Mouse (Mus musculus) liver, postnatal 0 days (tissue): ENCODE results near the gene Fbxo24. TPM values are rescaled to one million over a fixed set of nuclear protein-coding genes. Genes with fewer than 3 reads are reported as not detected.

Experiments used
- ATAC-seq: fragments of 200-750 bp; cut with Nextera tagmentation; 2 replicates; pipeline ENCODE4 v1.8.0; 2017; ENCODE audit warnings: mild to moderate bottlenecking, moderate library complexity
- DNase-seq: peaks from one replicate; pipeline ENCODE4 v3.0.0-alpha.2; 2016
- H3K27ac ChIP-seq: fragments of 300-500 bp; sonication (generic); 2 replicates; pipeline ENCODE4 v1.5.1; 2014; ENCODE audit warnings: antibody characterized with exemption, moderate library complexity, mild to moderate bottlenecking, low read depth
- H3K27me3 ChIP-seq: fragments of 300-500 bp; sonication (generic); 2 replicates; pipeline ENCODE4 v1.6.1; 2014; ENCODE audit warnings: low read length, control low read depth, mixed read lengths; ENCODE audit not compliant: insufficient read depth
- H3K36me3 ChIP-seq: fragments of 300-500 bp; sonication (generic); replicated peaks from 2 replicates; pipeline ENCODE4 v1.6.1; 2014; ENCODE audit warnings: mild to moderate bottlenecking, control low read depth, low read length, moderate library complexity, mixed read lengths; ENCODE audit not compliant: insufficient read depth
- H3K4me1 ChIP-seq: fragments of 300-500 bp; sonication (generic); 2 replicates; pipeline ENCODE4 v1.6.1; 2014; ENCODE audit warnings: antibody characterized with exemption, mild to moderate bottlenecking, control low read depth; ENCODE audit not compliant: insufficient read depth
- H3K4me2 ChIP-seq: fragments of 300-500 bp; sonication (generic); 2 replicates; pipeline ENCODE4 v1.6.1; 2014; ENCODE audit warnings: low read depth, mild to moderate bottlenecking, low read length, moderate library complexity, mixed read lengths
- H3K4me3 ChIP-seq: fragments of 300-500 bp; sonication (generic); 2 replicates; pipeline ENCODE4 v1.5.1; 2014; ENCODE audit warnings: low read depth, low read length
- H3K9ac ChIP-seq: fragments of 300-500 bp; sonication (generic); replicated peaks from 2 replicates; pipeline ENCODE4 v1.6.1; 2014; ENCODE audit warnings: mild to moderate bottlenecking, moderate library complexity
- H3K9me3 ChIP-seq: fragments of 300-500 bp; sonication (generic); 2 replicates; pipeline ENCODE4 v1.6.1; 2016; ENCODE audit warnings: mild to moderate bottlenecking, control low read depth, low read length, mixed read lengths
- CTCF ChIP-seq: sonication (generic); IDR thresholded peaks from 2 replicates; pipeline ENCODE4 v1.5.1; 2016; ENCODE audit warnings: antibody characterized with exemption, low read depth
- EP300 ChIP-seq: IDR thresholded peaks from 2 replicates; pipeline ENCODE4 v1.6.1; 2016; ENCODE audit warnings: antibody characterized with exemption, low read depth, mild to moderate bottlenecking
- WGBS: fragments of 180-500 bp; shearing (Covaris S2); extraction: QIAGEN DNeasy Blood & Tissue Kit; methylation state at CpG from one replicate; pipeline ENCODE4 v1.1.7; 2014; ENCODE audit not compliant: insufficient replicate concordance; 5-methylcytosine and 5-hydroxymethylcytosine counted together
- polyA plus RNA-seq: library from polyadenylated mRNA; unstranded; fragments of >200 nt; fragmentation: Nextera tagmentation; extraction: Ambion mirVana; gene quantifications from 2 replicates; pipeline ENCODE4 v1.2.1, GENCODE M21; 2015

Gene Fbxo24
- polyA plus RNA-seq, 1 experiment from 2014 or later: not detected

- ATAC-seq (no peak), DNase-seq (no peak)
- no peaks in the 10 kb centered on the region for H3K27me3 ChIP-seq
- WGBS: 28% methylated on average over 4 of the region's 4 CpGs
- H3K27ac ChIP-seq: peak overlapping the region; percentile 99
- TF ChIP-seq CTCF (no peak), EP300 (no peak)
- H3K9ac ChIP-seq: peak overlapping the region; percentile 94
- H3K4me2 ChIP-seq: peak overlapping the region; percentile 85
- H3K36me3 ChIP-seq: peaks cover 30% of the 10 kb centered on the region
- H3K4me1 ChIP-seq: peaks cover 44% of the 10 kb centered on the region
- no peaks in the 10 kb centered on the region for H3K9me3 ChIP-seq
- peak overlapping the region; percentile 96 for H3K4me3 ChIP-seq
Measured at GRCm38 (mm10) chr5:137631591-137631990, 2.8 kb upstream of the Fbxo24 start.

- peak overlapping the region; percentile 99 for H3K27ac ChIP-seq
- no peaks in the 10 kb centered on the region for H3K27me3 ChIP-seq
- H3K4me3 ChIP-seq: peak overlapping the region; percentile 96
- peak overlapping the region; percentile 85 for H3K4me2 ChIP-seq
- DNase-seq (peak; percentile 72), ATAC-seq (no peak)
- peaks cover 44% of the 10 kb centered on the region for H3K4me1 ChIP-seq
- 25% methylated on average over 9 of the region's 9 CpGs for WGBS
- no peaks in the 10 kb centered on the region for H3K9me3 ChIP-seq
- TF ChIP-seq CTCF (no peak), EP300 (no peak)
- H3K36me3 ChIP-seq: peaks cover 25% of the 10 kb centered on the region
- H3K9ac ChIP-seq: peak overlapping the region; percentile 94
Measured at GRCm38 (mm10) chr5:137631171-137631570, 2.4 kb upstream of the Fbxo24 start.

- peak overlapping the region; percentile 85 for H3K4me2 ChIP-seq
- DNase-seq (no peak), ATAC-seq (no peak)
- H3K36me3 ChIP-seq: peaks cover 21% of the 10 kb centered on the region
- H3K9ac ChIP-seq: peak overlapping the region; percentile 94
- H3K4me3 ChIP-seq: peak overlapping the region; percentile 96
- peak overlapping the region; percentile 99 for H3K27ac ChIP-seq
- H3K9me3 ChIP-seq: no peaks in the 10 kb centered on the region
- H3K4me1 ChIP-seq: peaks cover 44% of the 10 kb centered on the region
- H3K27me3 ChIP-seq: no peaks in the 10 kb centered on the region
- 10% methylated on average over 3 of the region's 3 CpGs for WGBS
- TF ChIP-seq EP300: no peak
- no peak for TF ChIP-seq CTCF
Measured at GRCm38 (mm10) chr5:137630602-137631001, 1.8 kb upstream of the Fbxo24 start.

GRCm38 (mm10) chr5:137629906-137630545 lies 1.2 kb upstream of the Fbxo24 start:
- WGBS: 5% methylated on average over 6 of the region's 6 CpGs
- peak overlapping the region; percentile 85 for H3K4me2 ChIP-seq
- ATAC-seq: no peak
- H3K4me3 ChIP-seq: peak overlapping the region; percentile 96
- no peaks in the 10 kb centered on the region for H3K27me3 ChIP-seq
- peaks cover 44% of the 10 kb centered on the region for H3K4me1 ChIP-seq
- peak overlapping the region; percentile 94 for H3K9ac ChIP-seq
- TF ChIP-seq CTCF: no peak
- TF ChIP-seq EP300: no peak
- peak overlapping the region; percentile 99 for H3K27ac ChIP-seq
- DNase-seq: no peak
- H3K9me3 ChIP-seq: no peaks in the 10 kb centered on the region
- peaks cover 15% of the 10 kb centered on the region for H3K36me3 ChIP-seq

GRCm38 (mm10) chr5:137629306-137629721 lies 512 bp upstream of the Fbxo24 start:
- Histone ChIP-seq H3K4me3 (peak overlapping the region; percentile 96), H3K4me2 (peak overlapping the region; percentile 85), H3K27me3 (no peaks in the 10 kb centered on the region), H3K36me3 (peaks cover 13% of the 10 kb centered on the region), H3K9me3 (no peaks in the 10 kb centered on the region), H3K4me1 (peaks cover 45% of the 10 kb centered on the region), H3K27ac (peak overlapping the region; percentile 99), H3K9ac (peak overlapping the region; percentile 94)
- peak; percentile 82 for DNase-seq
- no peak; the same call in 1 of the 2 replicates for TF ChIP-seq EP300
- no peak for TF ChIP-seq CTCF
- ATAC-seq: peak; percentile 23
- under 1% methylated on average over 21 of the region's 23 CpGs for WGBS

GRCm38 (mm10) chr5:137627991-137628390 lies 811 bp downstream of the Fbxo24 start:
- TF ChIP-seq CTCF (peak; percentile 24; the same call in 1 of the 2 replicates), EP300 (no peak)
- H3K27me3 ChIP-seq: no peaks in the 10 kb centered on the region
- peaks cover under 1% of the 10 kb centered on the region; the same call in 1 of the 2 replicates for H3K36me3 ChIP-seq
- no peak for ATAC-seq
- peak overlapping the region; percentile 83 for H3K27ac ChIP-seq
- peak overlapping the region; percentile 86 for H3K4me2 ChIP-seq
- no peaks in the 10 kb centered on the region for H3K9me3 ChIP-seq
- WGBS: 1% methylated on average over 9 of the region's 9 CpGs
- DNase-seq: no peak
- H3K9ac ChIP-seq: peak overlapping the region; percentile 67
- H3K4me1 ChIP-seq: peaks cover 46% of the 10 kb centered on the region
- peak overlapping the region; percentile 96 for H3K4me3 ChIP-seq
